Mouse (Mus musculus) v-Abl transformed pro-B cells (cell line): ENCODE results near the gene Angptl8.
"Not testable (repeated sequence)": the region's sequence is repeated elsewhere in the genome, so short reads cannot be mapped to it uniquely, and the experiment has no call there.

Source experiments
- in situ Hi-C, 2 experiments: fragments of 400-800 bp; cut with MboI; formaldehyde crosslinking; loops; one replicate each; pipeline ENCODE4 v1.15.1; 2025; ENCODE audit not compliant: unreplicated experiment in 2 of 2

Gene Angptl8

GRCm38 (mm10) chr9:21845381-21846080 lies 10.2 kb downstream of the Angptl8 start:
- in situ Hi-C loops = loop anchor here (25.0 kb wide), 2 partner anchors 317 to 542 kb away; partner anchors contain the start of genes Anln (in 1 of the 2) and Pigyl (in 1 of the 2)

GRCm38 (mm10) chr9:21846755-21847341 lies 11.5 kb downstream of the Angptl8 start:
- in situ Hi-C loops = loop anchor here (25.0 kb wide), 2 partner anchors 315 to 540 kb away; partner anchors contain the start of genes Anln (in 1 of the 2) and Pigyl (in 1 of the 2)

- in situ Hi-C loops = loop anchor here (25.0 kb wide), 2 partner anchors 315 to 540 kb away; partner anchors contain the start of genes Anln (in 1 of the 2) and Pigyl (in 1 of the 2)
These were observed 12.1 kb downstream of the Angptl8 start for GRCm38 (mm10) chr9:21847425-21847824.

GRCm38 (mm10) chr9:21847926-21848325 lies 12.6 kb downstream of the Angptl8 start:
- in situ Hi-C loops = loop anchor here (25.0 kb wide), 2 partner anchors 314 to 539 kb away; partner anchors contain the start of genes Anln (in 1 of the 2) and Pigyl (in 1 of the 2)

- in situ Hi-C loops = loop anchor here (25.0 kb wide), 2 partner anchors 312 to 537 kb away; partner anchors contain the start of genes Anln (in 1 of the 2) and Pigyl (in 1 of the 2)
These were observed 14.7 kb downstream of the Angptl8 start for GRCm38 (mm10) chr9:21849691-21850677.

GRCm38 (mm10) chr9:21851084-21851483 lies 15.8 kb downstream of the Angptl8 start:
- in situ Hi-C loops = no loop called here

GRCm38 (mm10) chr9:21852128-21853091 lies 17.1 kb downstream of the Angptl8 start, which contains the start of gene Dock6:
Gene Dock6, minus strand, starts transcription at chr9:21852635.
- in situ Hi-C loops = no loop called here

GRCm38 (mm10) chr9:21853961-21854360 lies 18.7 kb downstream of the Angptl8 start:
- in situ Hi-C loops = no loop called here

GRCm38 (mm10) chr9:21854894-21855293 lies 19.6 kb downstream of the Angptl8 start:
- in situ Hi-C loops = no loop called here

- in situ Hi-C loops = no loop called here
These were observed 22.2 kb downstream of the Angptl8 start for GRCm38 (mm10) chr9:21857501-21857900.

GRCm38 (mm10) chr9:21858084-21858483 lies 22.8 kb downstream of the Angptl8 start:
- in situ Hi-C loops = no loop called here

- in situ Hi-C loops = no loop called here
These were observed 24.3 kb downstream of the Angptl8 start for GRCm38 (mm10) chr9:21859606-21860005.

GRCm38 (mm10) chr9:21860349-21860748 lies 25.0 kb downstream of the Angptl8 start:
- in situ Hi-C loops = not testable (repeated sequence)

- in situ Hi-C loops = no loop called here
These were observed 26.9 kb downstream of the Angptl8 start for GRCm38 (mm10) chr9:21862181-21862580.

- in situ Hi-C loops = no loop called here
These were observed 30.5 kb downstream of the Angptl8 start for GRCm38 (mm10) chr9:21865673-21866398.

GRCm38 (mm10) chr9:21866641-21867040 lies 31.3 kb downstream of the Angptl8 start:
- in situ Hi-C loops = no loop called here

GRCm38 (mm10) chr9:21867726-21868125 lies 32.4 kb downstream of the Angptl8 start:
- in situ Hi-C loops = no loop called here

- in situ Hi-C loops = not testable (repeated sequence)
These were observed 34.0 kb downstream of the Angptl8 start for GRCm38 (mm10) chr9:21869290-21869689.
